ENCODE assay signal across 8 mouse cellular contexts in genomic region chrX:16817261-16817769, GRCm38 (mm10). TPM values are rescaled to one million over a fixed set of nuclear protein-coding genes. Genes with fewer than 3 reads are reported as not detected.
A peak's percentile ranks its signal among the peaks of the same experiment; 100 is the strongest.
DNase-seq lines count a peak whose midpoint lies in the region; ATAC-seq and TF ChIP-seq lines count a peak whose summit lies in the region.

TSS of gene Maob (minus strand) at chrX:16817366.

- peak within 1 kb of the TSS; percentile 43 for H3K4me3 ChIP-seq in heart, embryonic 16.5 days (ENCODE audit: low read length)
- peak within 1 kb of the TSS; percentile 29 for H3K4me3 ChIP-seq in lung, embryonic 14.5 days (ENCODE audit: low read depth, low read length)

- WGBS in heart, embryonic 16.5 days = 21% methylated on average over 17 of the region's 18 CpGs
- WGBS in large intestine, adult 2 months = 18% methylated on average over 18 of the region's 18 CpGs
- 21% methylated on average over 16 of the region's 18 CpGs for WGBS in lung, embryonic 14.5 days

- H3K36me3 ChIP-seq in heart, embryonic 16.5 days (ENCODE audit: control insufficient read depth, insufficient read depth) = no peaks in the 10 kb centered on the region
- no peaks in the 10 kb centered on the region for H3K36me3 ChIP-seq in lung, embryonic 14.5 days (ENCODE audit: insufficient read depth)

- H3K4me2 ChIP-seq in heart, embryonic 16.5 days (ENCODE audit: low read depth, low read length) = peak within 1 kb of the TSS; percentile 58
- peak within 1 kb of the TSS; percentile 54 for H3K4me2 ChIP-seq in lung, embryonic 14.5 days

- DNase-seq in layer of hippocampus, adult 18-20 months (ENCODE audit: low spot score in 2 of 2) = no peak
- DNase-seq in layer of hippocampus, adult 9-10 months (ENCODE audit: low spot score) = no peak
- peak; percentile 11 for DNase-seq in fat pad, adult 2 months (ENCODE audit: extremely low read depth, low read depth, low spot score)
- no peak for DNase-seq in large intestine, adult 2 months (ENCODE audit: low read depth, low spot score)
- peak; percentile 53 for DNase-seq in lung, embryonic 14.5 days
- DNase-seq in retina, postnatal 1 day = peak; percentile 39
- DNase-seq in thymus, postnatal 14 days = no peak

- H3K9me3 ChIP-seq in heart, embryonic 16.5 days (replicated peaks; ENCODE audit: control insufficient read depth, low read length) = no peaks in the 10 kb centered on the region
- H3K9me3 ChIP-seq in lung, embryonic 14.5 days (ENCODE audit: low read depth, low read length) = no peaks in the 10 kb centered on the region

- H3K4me1 ChIP-seq in heart, embryonic 16.5 days (ENCODE audit: control insufficient read depth, insufficient read depth, low read length) = no peaks in the 10 kb centered on the region
- H3K4me1 ChIP-seq in lung, embryonic 14.5 days (ENCODE audit: insufficient read depth) = no peaks in the 10 kb centered on the region

- H3K27ac ChIP-seq in heart, embryonic 16.5 days (ENCODE audit: low read length) = no peak within 1 kb of the TSS
- H3K27ac ChIP-seq in lung, embryonic 14.5 days (ENCODE audit: low read depth) = no peak within 1 kb of the TSS

- no peaks in the 10 kb centered on the region for H3K27me3 ChIP-seq in heart, embryonic 16.5 days (ENCODE audit: control insufficient read depth, insufficient read depth, low read length)
- no peaks in the 10 kb centered on the region for H3K27me3 ChIP-seq in lung, embryonic 14.5 days (ENCODE audit: insufficient read depth, low read length)

- TF ChIP-seq CTCF in lung, embryonic 14.5 days (IDR thresholded peaks at IDR 0.05; ENCODE audit: low read depth) = no peak

- peak; percentile 85; the same call in 1 of the 2 replicates for ATAC-seq in heart, embryonic 16.5 days (replicated peaks; ENCODE audit: extremely low read depth, insufficient read depth, low FRiP score)
- peak; percentile 94 for ATAC-seq in lung, embryonic 14.5 days (ENCODE audit: insufficient read depth)

- peak within 1 kb of the TSS; percentile 65 for H3K9ac ChIP-seq in heart, embryonic 16.5 days (ENCODE audit: low read length)
- H3K9ac ChIP-seq in lung, embryonic 14.5 days = peak within 1 kb of the TSS; percentile 34; the same call in 1 of the 2 replicates

RNA-seq across cellular contexts. Expression of gene Maob, which starts in this region (rescaled TPM):
- total RNA-seq in layer of hippocampus, adult 18-20 months (2021) = 10 to 100 TPM; 16.5 to 20.0 TPM
- polyA plus RNA-seq in heart, embryonic 16.5 days (2015; fragmentation: Nextera tagmentation; extraction: Ambion mirVana) = 12.9 and 14.1 TPM in 2 replicates
- 12.1 and 29.3 TPM in 2 replicates for polyA plus RNA-seq in large intestine, adult 2 months (2012; rRNA removed)
- 18.2 and 18.8 TPM in 2 replicates for polyA plus RNA-seq in lung, embryonic 14.5 days (2014; fragmentation: Nextera tagmentation; extraction: Ambion mirVana)

Comparison
In these comparisons a context has a peak if more than half of its experiments do, and no peak if none do; other contexts are left out.
1. DNase-seq: peak in fat pad, adult 2 months (single experiment), lung, embryonic 14.5 days (single experiment) and retina, postnatal 1 day (single experiment); none in layer of hippocampus, adult 18-20 months (0 of 2), layer of hippocampus, adult 9-10 months (single experiment), large intestine, adult 2 months (single experiment) and thymus, postnatal 14 days (single experiment).